Mouse (Mus musculus): ENCODE results near the gene Rad51d.
"Not testable (repeated sequence)": the region's sequence is repeated elsewhere in the genome, so short reads cannot be mapped to it uniquely, and the experiment has no call there.

Gene Rad51d

DNA sequence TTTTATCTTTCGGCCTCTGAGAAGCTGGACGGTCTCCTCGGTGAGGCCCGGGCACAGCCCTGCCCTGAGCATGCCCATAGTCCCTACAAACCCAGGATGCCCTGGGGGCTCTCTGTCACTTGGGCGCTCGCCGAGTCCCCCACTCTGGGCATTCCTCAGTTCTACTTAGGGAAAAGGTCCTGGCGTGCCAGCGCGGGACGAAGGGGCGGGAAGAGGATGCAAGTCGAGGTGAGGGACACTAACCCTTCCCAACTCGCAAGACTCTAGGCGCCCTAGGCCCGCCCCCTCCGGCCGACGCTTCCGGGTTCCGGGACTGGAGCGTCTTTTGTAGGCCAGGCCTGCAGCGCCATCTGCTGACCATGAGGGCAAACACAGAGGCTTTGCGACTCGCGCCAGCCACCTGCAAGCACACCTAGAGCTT is at the start of gene Rad51d:
TSS of gene Rad51d (minus strand) at position 273 of the 421 bp plus-strand sequence.
- DNase-seq (ENCODE audit: low spot score), result peak; percentile 96

DNA sequence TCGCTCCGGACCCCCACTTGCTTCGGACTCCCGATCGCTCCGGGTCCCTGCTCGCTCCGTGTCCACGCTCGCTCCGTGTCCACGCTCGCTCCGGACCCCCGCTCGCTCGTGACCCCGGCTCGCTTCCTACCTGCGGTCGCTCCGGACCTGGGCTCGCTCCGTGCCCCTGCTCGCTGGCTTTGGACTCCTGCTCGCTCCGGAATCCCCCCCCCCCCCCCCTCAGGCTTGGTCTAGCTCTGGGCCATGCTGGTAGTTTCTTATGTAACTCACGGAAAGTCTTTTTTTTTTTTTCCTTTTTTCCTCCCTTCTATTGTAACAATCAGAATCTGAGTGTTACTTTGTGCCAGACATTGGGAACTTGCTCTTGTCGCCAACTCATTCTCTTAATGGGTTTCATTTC is 42.8 kb upstream of the Rad51d start:
- DNase-seq (ENCODE audit: low spot score), result no peak

GRCm38 (mm10) chr11:82931671-82932450 is 41.4 kb upstream of the Rad51d start:
- DNase-seq (ENCODE audit: low spot score), result not testable (repeated sequence)

DNA sequence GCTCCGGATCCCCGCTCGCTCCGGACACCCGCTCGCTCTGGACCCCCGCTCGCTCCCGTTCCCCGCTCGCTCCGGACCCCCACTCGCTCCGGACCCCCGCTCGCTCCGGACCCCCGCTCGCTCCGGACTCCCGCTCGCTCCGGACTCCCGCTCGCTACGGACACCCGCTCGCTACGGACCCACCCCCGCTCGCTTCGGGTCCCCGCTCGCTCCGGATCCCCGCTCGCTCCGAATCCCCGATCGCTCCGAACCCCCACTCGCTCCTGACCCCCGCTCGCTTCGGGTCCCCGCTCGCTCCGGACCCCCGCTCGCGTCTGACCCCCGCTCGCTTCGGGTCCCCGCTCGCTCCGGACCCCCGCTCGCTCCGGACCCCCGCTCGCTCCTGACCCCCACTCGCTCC is 40.7 kb upstream of the Rad51d start:
- DNase-seq (ENCODE audit: low spot score), result not testable (repeated sequence)

DNA sequence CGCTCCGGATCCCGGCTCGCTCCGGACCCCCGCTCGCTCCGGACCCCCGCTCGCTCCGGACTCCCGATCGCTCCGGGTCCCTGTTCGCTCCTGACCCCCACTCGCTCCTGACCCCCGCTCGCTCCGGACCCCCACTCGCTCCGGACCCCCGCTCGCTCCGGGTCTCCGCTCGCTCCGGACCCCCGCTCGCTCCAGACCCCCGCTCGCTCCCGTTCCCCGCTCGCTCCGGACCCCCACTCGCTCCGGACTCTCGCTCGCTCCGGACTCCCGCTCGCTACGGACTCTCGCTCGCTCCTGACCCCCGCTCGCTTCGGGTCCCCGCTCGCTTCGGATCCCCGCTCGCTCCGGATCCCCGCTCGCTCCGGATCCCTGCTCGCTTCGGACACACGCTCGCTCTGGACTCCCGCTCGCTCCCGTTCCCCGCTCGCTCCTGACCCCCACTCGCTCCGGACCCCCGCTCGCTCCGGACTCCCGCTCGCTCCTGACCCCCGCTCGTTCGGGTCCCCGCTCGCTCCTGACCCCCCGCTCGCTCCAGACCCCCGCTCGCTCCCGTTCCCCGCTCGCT is 40.1 kb upstream of the Rad51d start:
- not testable (repeated sequence) for DNase-seq (ENCODE audit: low spot score)

GRCm38 (mm10) chr11:82929633-82929950 is 39.2 kb upstream of the Rad51d start:
- DNase-seq (ENCODE audit: low spot score), result no peak

DNA sequence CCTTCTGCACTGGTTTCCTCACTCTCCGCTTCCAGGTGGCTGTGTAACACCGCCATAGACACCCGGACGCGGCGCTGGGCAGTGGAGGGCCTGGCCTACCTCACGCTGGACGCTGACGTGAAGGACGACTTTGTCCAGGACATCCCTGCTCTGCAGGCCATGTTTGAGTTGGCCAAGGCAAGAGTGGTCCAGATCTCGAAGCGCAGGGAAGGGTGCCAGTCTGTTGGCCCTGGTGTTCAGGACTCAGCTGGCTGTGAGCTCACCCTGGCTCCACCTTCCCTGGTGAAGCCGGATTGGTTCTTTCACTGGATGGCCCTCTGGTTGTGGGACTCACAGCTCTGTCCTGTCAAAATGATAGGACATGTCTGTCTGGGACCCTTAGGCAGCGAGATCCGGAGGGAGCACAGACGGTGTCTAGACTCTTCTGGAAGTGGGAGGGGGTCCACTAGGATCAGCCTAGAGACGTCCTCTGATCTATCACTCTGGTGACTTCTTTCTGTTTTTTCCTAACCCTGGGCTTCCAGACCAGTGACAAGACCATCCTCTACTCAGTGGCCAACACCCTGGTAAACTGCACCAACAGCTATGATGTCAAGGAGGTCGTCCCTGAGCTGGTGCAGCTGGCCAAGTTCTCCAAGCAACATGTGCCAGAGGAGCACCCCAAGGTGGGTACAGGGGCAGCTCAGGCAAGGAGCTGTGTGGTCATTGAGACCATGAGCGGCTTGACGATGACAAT is 38.7 kb upstream of the Rad51d start:
- DNase-seq (ENCODE audit: low spot score), result no peak

GRCm38 (mm10) chr11:82923910-82924309 is 33.5 kb upstream of the Rad51d start:
- DNase-seq (ENCODE audit: low spot score), result not testable (repeated sequence)

- no peak for DNase-seq (ENCODE audit: low spot score)
These were observed 31.3 kb upstream of the Rad51d start for GRCm38 (mm10) chr11:82921691-82922090.

- DNase-seq (ENCODE audit: low spot score), result no peak
These were observed 30.4 kb upstream of the Rad51d start for GRCm38 (mm10) chr11:82920768-82921167.

DNA sequence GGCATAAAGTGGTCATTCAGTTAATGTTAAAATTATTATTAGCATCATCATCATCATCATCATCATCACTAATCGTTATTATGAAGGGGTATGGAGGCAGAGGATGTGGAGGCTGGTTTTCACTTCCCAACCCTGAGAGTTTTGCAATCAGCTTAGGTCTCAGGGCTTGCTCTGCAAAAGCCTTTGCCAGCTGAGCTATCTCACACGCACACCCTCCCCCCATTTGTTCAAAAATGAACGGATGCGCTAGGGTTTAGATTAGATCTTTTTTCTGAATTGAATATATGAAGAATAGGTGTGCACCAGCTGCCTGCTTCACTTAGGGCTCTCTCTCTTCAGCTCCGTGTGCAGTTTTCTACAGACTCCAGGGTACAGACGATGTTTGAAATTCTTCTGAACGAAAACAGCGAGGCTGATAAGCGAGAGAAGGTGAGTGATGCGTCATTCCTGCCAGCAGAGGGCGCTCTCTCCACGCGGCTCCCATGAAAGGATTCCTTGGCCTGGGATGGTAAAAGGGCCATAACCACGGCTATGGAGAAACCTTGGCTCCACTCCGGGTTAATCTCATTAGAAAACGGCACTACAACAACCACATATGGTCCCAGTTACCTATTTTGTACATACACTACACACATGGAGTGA is 24.4 kb upstream of the Rad51d start:
- DNase-seq (ENCODE audit: low spot score), result peak; percentile 80

- no peak for DNase-seq (ENCODE audit: low spot score)
These were observed 20.4 kb upstream of the Rad51d start for GRCm38 (mm10) chr11:82910679-82911389.

- no peak for DNase-seq (ENCODE audit: low spot score)
These were observed 19.8 kb upstream of the Rad51d start, which contains the start of gene Unc45b for GRCm38 (mm10) chr11:82910250-82910649. Gene Unc45b, plus strand, starts transcription at chr11:82910550.

GRCm38 (mm10) chr11:82908608-82908989 is 18.2 kb upstream of the Rad51d start:
- DNase-seq (ENCODE audit: low spot score), result no peak

DNA sequence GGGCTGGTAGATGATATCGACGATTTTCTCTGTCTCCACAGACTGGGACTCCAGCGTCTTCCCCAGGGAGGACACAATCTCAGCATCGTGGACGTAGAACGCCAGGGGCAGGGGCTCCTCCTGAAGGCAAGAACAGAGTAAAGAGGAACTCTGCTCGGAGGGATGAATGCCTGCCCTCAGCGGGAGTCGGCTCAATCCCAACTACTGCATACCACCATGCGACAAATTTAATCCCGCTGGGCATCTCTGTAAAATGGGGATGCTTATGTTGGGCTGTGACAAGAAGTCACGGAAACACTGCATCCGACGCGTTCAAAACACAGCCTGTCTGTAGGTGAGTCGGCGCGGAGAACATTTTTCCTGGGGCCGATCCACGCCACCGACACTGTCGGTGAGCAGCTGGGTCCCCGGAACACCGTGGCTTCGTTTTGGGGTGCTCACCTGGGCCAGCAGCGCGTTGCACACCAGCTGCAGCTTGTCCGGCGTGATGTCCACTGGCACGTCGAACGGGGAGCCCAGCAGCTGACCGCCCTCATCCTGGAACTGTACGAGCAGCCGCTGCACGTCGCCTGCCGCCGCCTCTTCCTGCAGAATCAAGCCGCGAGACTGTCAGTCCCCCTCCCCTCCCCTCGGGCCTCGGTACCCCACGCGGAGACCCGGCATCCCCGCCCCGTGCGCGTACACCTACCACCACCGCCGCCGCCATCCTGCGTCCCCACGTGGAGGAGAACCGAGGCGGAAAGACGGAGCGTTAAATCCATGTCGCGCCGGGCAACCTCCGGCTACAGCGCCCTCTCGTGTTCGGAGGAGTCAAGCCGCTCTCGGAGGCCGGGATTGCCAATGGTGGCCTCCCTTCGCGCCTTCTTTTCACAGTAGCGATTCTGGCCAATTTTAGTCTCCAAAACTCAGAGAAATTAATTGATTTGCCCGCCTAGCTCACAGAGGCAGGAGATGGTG is 17.5 kb upstream of the Rad51d start, which contains the start of gene Nle1:
TSS of gene Nle1 (minus strand) at position 761 of the 957 bp plus-strand sequence.
- DNase-seq (ENCODE audit: low spot score), result peak; percentile 92

DNA sequence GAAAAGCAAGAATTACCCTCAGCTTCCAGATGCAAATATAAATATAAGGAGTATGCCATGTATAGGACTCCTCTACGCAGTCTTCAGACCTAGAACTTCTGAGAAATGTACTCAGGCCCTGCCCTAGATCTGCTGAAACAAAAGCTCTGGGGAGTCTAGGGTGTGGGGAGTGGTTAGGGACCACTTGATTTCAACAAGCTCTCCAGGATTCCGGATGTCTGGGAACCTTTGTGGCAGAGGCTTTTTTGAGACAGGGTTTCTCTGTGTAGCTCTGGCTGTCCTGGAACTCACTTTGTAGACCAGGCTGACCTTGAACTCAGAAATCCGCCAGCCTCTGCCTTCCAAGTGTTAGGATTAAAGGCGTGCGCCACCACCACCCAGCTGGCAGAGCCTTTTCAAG is 15.4 kb upstream of the Rad51d start:
- no peak for DNase-seq (ENCODE audit: low spot score)

GRCm38 (mm10) chr11:82904952-82905351 is 14.5 kb upstream of the Rad51d start:
- no peak for DNase-seq (ENCODE audit: low spot score)

DNA sequence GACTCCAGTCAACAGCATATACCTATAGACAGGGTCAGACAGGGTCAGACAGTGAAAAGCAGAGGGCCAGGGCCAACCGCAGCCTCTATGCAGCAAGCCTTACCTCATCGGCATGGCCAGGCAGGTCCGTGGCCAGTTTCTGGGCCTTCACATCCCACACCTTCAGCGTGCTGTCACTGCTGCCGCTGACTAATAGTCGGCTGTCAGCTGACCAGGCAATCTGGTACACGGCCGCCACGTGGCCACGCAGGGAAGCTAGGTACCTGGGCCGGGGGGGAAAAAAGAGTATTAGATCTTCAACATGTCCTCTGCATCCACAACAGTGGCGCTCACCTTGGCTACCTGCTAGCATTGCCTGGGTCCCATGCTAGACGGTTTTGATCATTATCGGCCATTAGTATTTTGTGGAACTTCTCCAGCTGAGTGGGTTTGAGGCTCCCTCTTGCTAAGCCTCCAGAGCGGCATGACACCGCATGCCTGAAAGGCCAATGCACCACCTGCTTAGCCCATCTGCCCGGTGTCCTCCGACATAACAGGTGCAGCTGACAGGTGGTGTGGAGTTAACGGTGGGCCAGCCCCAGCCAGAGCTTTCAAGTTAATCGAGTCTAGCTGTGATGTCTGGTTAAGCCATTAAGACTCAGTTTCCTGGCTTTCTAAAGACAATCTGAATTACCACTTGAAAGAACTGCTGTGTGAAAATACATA is 11.3 kb upstream of the Rad51d start:
- no peak for DNase-seq (ENCODE audit: low spot score)

GRCm38 (mm10) chr11:82899720-82900119 is 9.3 kb upstream of the Rad51d start:
- DNase-seq (ENCODE audit: low spot score), result no peak

DNA sequence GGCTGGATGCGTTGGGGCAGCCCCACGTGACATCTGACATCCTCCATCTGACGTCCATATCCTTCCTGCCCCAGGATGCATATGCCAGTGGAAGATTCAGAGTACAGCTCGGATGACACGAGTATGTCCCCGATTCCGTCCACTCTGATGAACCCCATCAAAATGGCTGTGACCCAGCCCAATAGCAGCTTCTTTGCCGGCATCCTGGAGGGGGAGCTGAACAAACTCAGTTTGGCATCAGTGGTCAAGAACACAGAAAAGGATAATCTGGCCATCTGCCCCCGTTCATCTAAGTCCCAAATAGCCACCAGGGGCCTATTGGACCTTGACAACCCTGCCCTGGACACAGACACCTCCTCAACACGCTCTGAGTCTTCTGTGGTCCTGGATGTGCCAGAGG is 7.1 kb upstream of the Rad51d start:
- DNase-seq (ENCODE audit: low spot score), result no peak

All from urinary bladder, postnatal 14 days (tissue).